Mouse (Mus musculus): Measurements from ENCODE around the gene Prr3. TPM values are rescaled to one million over a fixed set of nuclear protein-coding genes. Genes with fewer than 3 reads are reported as not detected.
"Not testable (repeated sequence)": the region's sequence is repeated elsewhere in the genome, so short reads cannot be mapped to it uniquely, and the experiment has no call there.

Gene Prr3
- total RNA-seq, 1 experiment = 13.8 TPM

- Histone ChIP-seq H3K36me3 (ENCODE audit: control insufficient read depth, insufficient read depth, low read length, poor library complexity, severe bottlenecking) (no peaks in the 10 kb centered on the region), H3K4me1 (ENCODE audit: control insufficient read depth in 2 of 2, insufficient read depth in 2 of 2, low read length in 2 of 2, poor library complexity in 1 of 2) (peaks cover 0 to 2% of the 10 kb centered on the region in 2 experiments; a peak in 2 of 4 replicates), H3K4me3 (ENCODE audit: insufficient read depth in 1 of 2, low read depth in 1 of 2, low read length in 2 of 2, poor library complexity in 1 of 2, severe bottlenecking in 1 of 2) (peak overlapping the region in 1 of 2 experiments; percentile 50; a peak in 2 of 4 replicates), H3K9ac (ENCODE audit: insufficient read depth, low read depth, low read length, poor library complexity, severe bottlenecking) (peak overlapping the region; percentile 36; the same call in 1 of the 2 replicates), H3K9me3 (ENCODE audit: control insufficient read depth, insufficient read depth, low read depth, low read length) (no peaks in the 10 kb centered on the region), H3K27ac (ENCODE audit: insufficient read depth, low read depth, low read length, poor library complexity, severe bottlenecking) (peak overlapping the region; percentile 98)
- DNase-seq (ENCODE audit: low read depth, low spot score) = no peak
- in situ Hi-C loops (cut with MboI; ENCODE audit: low sequenced_read_pairs in 2 of 2, unreplicated experiment in 2 of 2) = no loop called here
- TF ChIP-seq ZNF384 (IDR thresholded peaks at IDR 0.05; ENCODE audit: low read depth, low read length) (peak; percentile 85), HCFC1 (IDR thresholded peaks at IDR 0.05; ENCODE audit: borderline replicate concordance, insufficient read depth, low read length) (no peak)
These were observed 40.1 kb downstream of the Prr3 start for GRCm38 (mm10) chr17:35939941-35940340.

- Histone ChIP-seq H3K4me3 (ENCODE audit: insufficient read depth in 1 of 2, low read depth in 1 of 2, low read length in 2 of 2, poor library complexity in 1 of 2, severe bottlenecking in 1 of 2) (peak overlapping the region in 1 of 2 experiments; percentile 50; a peak in 1 of 4 replicates), H3K9me3 (ENCODE audit: control insufficient read depth, insufficient read depth, low read depth, low read length) (no peaks in the 10 kb centered on the region), H3K9ac (ENCODE audit: insufficient read depth, low read depth, low read length, poor library complexity, severe bottlenecking) (no peak overlapping the region), H3K36me3 (ENCODE audit: control insufficient read depth, insufficient read depth, low read length, poor library complexity, severe bottlenecking) (no peaks in the 10 kb centered on the region), H3K4me1 (ENCODE audit: control insufficient read depth in 2 of 2, insufficient read depth in 2 of 2, low read length in 2 of 2, poor library complexity in 1 of 2) (peaks cover 0 to 2% of the 10 kb centered on the region in 2 experiments; a peak in 2 of 4 replicates), H3K27ac (ENCODE audit: insufficient read depth, low read depth, low read length, poor library complexity, severe bottlenecking) (peak overlapping the region; percentile 98)
- in situ Hi-C loops (cut with MboI; ENCODE audit: low sequenced_read_pairs in 2 of 2, unreplicated experiment in 2 of 2) = no loop called here
- TF ChIP-seq ZC3H11A (IDR thresholded peaks at IDR 0.05; ENCODE audit: borderline replicate concordance, low read depth, low read length) (no peak), ZNF384 (IDR thresholded peaks at IDR 0.05; ENCODE audit: low read depth, low read length) (peak; percentile 51; the same call in 1 of the 2 replicates), CHD2 (IDR thresholded peaks at IDR 0.05; ENCODE audit: low read depth, low read length) (no peak), HCFC1 (IDR thresholded peaks at IDR 0.05; ENCODE audit: borderline replicate concordance, insufficient read depth, low read length) (peak; percentile 33; the same call in 1 of the 2 replicates), MAFK (IDR thresholded peaks at IDR 0.05; ENCODE audit: insufficient read depth, low read depth, low read length) (no peak)
- DNase-seq (ENCODE audit: low read depth, low spot score) = no peak
These were observed 40.9 kb downstream of the Prr3 start for GRCm38 (mm10) chr17:35939108-35939507.

- H3K9ac ChIP-seq (ENCODE audit: insufficient read depth, low read depth, low read length, poor library complexity, severe bottlenecking) = no peak overlapping the region
- no peak overlapping the region for H3K27ac ChIP-seq (ENCODE audit: insufficient read depth, low read depth, low read length, poor library complexity, severe bottlenecking)
- DNase-seq (ENCODE audit: low read depth, low spot score) = peak; percentile 79
- TF ChIP-seq CHD2 (IDR thresholded peaks at IDR 0.05; ENCODE audit: low read depth, low read length) = no peak
- TF ChIP-seq ZC3H11A (IDR thresholded peaks at IDR 0.05; ENCODE audit: borderline replicate concordance, low read depth, low read length) = peak; percentile 81; the same call in 1 of the 2 replicates
- no peak overlapping the region for H3K4me3 ChIP-seq (ENCODE audit: insufficient read depth in 1 of 2, low read depth in 1 of 2, low read length in 2 of 2, poor library complexity in 1 of 2, severe bottlenecking in 1 of 2)
- in situ Hi-C loops (cut with MboI; ENCODE audit: low sequenced_read_pairs in 2 of 2, unreplicated experiment in 2 of 2) = no loop called here
- no peaks in the 10 kb centered on the region for H3K36me3 ChIP-seq (ENCODE audit: control insufficient read depth, insufficient read depth, low read length, poor library complexity, severe bottlenecking)
- H3K9me3 ChIP-seq (ENCODE audit: control insufficient read depth, insufficient read depth, low read depth, low read length) = no peaks in the 10 kb centered on the region
- H3K4me1 ChIP-seq (ENCODE audit: control insufficient read depth in 2 of 2, insufficient read depth in 2 of 2, low read length in 2 of 2, poor library complexity in 1 of 2) = peaks cover 0 to 2% of the 10 kb centered on the region in 2 experiments; a peak in 2 of 4 replicates
These were observed 42.2 kb downstream of the Prr3 start for GRCm38 (mm10) chr17:35937700-35938348.

GRCm38 (mm10) chr17:35935763-35936162 lies 44.3 kb downstream of the Prr3 start:
- peak overlapping the region; percentile 51 to 76 for H3K4me3 ChIP-seq (ENCODE audit: insufficient read depth in 1 of 2, low read depth in 1 of 2, low read length in 2 of 2, poor library complexity in 1 of 2, severe bottlenecking in 1 of 2)
- H3K36me3 ChIP-seq (ENCODE audit: control insufficient read depth, insufficient read depth, low read length, poor library complexity, severe bottlenecking); H3K9me3 ChIP-seq (ENCODE audit: control insufficient read depth, insufficient read depth, low read depth, low read length); in situ Hi-C loops (cut with MboI; ENCODE audit: low sequenced_read_pairs in 2 of 2, unreplicated experiment in 2 of 2); DNase-seq (ENCODE audit: low read depth, low spot score); H3K4me1 ChIP-seq (ENCODE audit: control insufficient read depth in 2 of 2, insufficient read depth in 2 of 2, low read length in 2 of 2, poor library complexity in 1 of 2): not testable (repeated sequence)
- H3K27ac ChIP-seq (ENCODE audit: insufficient read depth, low read depth, low read length, poor library complexity, severe bottlenecking) = peak overlapping the region; percentile 85
- peak overlapping the region; percentile 85 for H3K9ac ChIP-seq (ENCODE audit: insufficient read depth, low read depth, low read length, poor library complexity, severe bottlenecking)

- H3K4me1 ChIP-seq (ENCODE audit: control insufficient read depth in 2 of 2, insufficient read depth in 2 of 2, low read length in 2 of 2, poor library complexity in 1 of 2) = no peaks in the 10 kb centered on the region
- TF ChIP-seq ZNF384 (IDR thresholded peaks at IDR 0.05; ENCODE audit: low read depth, low read length) = no peak
- TF ChIP-seq MAFK (IDR thresholded peaks at IDR 0.05; ENCODE audit: insufficient read depth, low read depth, low read length) = no peak
- TF ChIP-seq HCFC1 (IDR thresholded peaks at IDR 0.05; ENCODE audit: borderline replicate concordance, insufficient read depth, low read length) = no peak
- no peak for TF ChIP-seq CHD2 (IDR thresholded peaks at IDR 0.05; ENCODE audit: low read depth, low read length)
- TF ChIP-seq ZC3H11A (IDR thresholded peaks at IDR 0.05; ENCODE audit: borderline replicate concordance, low read depth, low read length) = no peak
- no peak overlapping the region for H3K4me3 ChIP-seq (ENCODE audit: insufficient read depth in 1 of 2, low read depth in 1 of 2, low read length in 2 of 2, poor library complexity in 1 of 2, severe bottlenecking in 1 of 2)
- in situ Hi-C loops (cut with MboI; ENCODE audit: low sequenced_read_pairs in 2 of 2, unreplicated experiment in 2 of 2) = no loop called here
- no peak for DNase-seq (ENCODE audit: low read depth, low spot score)
- H3K27ac ChIP-seq (ENCODE audit: insufficient read depth, low read depth, low read length, poor library complexity, severe bottlenecking) = no peak overlapping the region
- H3K36me3 ChIP-seq (ENCODE audit: control insufficient read depth, insufficient read depth, low read length, poor library complexity, severe bottlenecking) = peaks cover 36% of the 10 kb centered on the region
- H3K9ac ChIP-seq (ENCODE audit: insufficient read depth, low read depth, low read length, poor library complexity, severe bottlenecking) = no peak overlapping the region
- H3K9me3 ChIP-seq (ENCODE audit: control insufficient read depth, insufficient read depth, low read depth, low read length) = no peaks in the 10 kb centered on the region
These were observed 47.4 kb downstream of the Prr3 start for GRCm38 (mm10) chr17:35932608-35933007.
